Mouse (Mus musculus) stomach, embryonic 15.5 days (tissue): Measurements from ENCODE around the gene Inca1. TPM values are rescaled to one million over a fixed set of nuclear protein-coding genes. Genes with fewer than 3 reads are reported as not detected.

Experiments
- microRNA-seq: library from miRNA; unstranded; fragments of <30 nt; microRNA quantifications from one replicate; pipeline ENCODE4, GENCODE M21; 2016
- polyA plus RNA-seq: library from polyadenylated mRNA; unstranded; fragments of >200 nt; fragmentation: Nextera tagmentation; extraction: Ambion mirVana; gene quantifications from 2 replicates; pipeline ENCODE4 v1.2.1, GENCODE M21; 2015

Gene Inca1
- polyA plus RNA-seq, 1 experiment from 2014 or later, result 1.1 TPM

Small RNA genes lying within 50 kb of the gene (microRNA-seq; reads per million reads assigned to microRNA genes)
- gene Mir6925, result not detected

Other genes with a start within 250 kb of the Inca1 start
- gene Med11, start 248.2 kb downstream of the Inca1 start, polyA plus RNA-seq, result 36.1 and 40.6 TPM in 2 replicates
- gene Zmynd15, start 240.7 kb downstream of the Inca1 start, polyA plus RNA-seq, result 0.73 and 0.75 TPM in 2 replicates
- 7.3 and 8.8 TPM in 2 replicates for gene Cxcl16, start 240.2 kb downstream of the Inca1 start, polyA plus RNA-seq
- gene Tm4sf5, start 194.9 kb downstream of the Inca1 start, polyA plus RNA-seq, result 65.0 and 71.2 TPM in 2 replicates
- gene Vmo1, start 185.5 kb downstream of the Inca1 start, polyA plus RNA-seq, result 0.62 TPM in 1 of 2 replicates, not detected in the other
- 2.1 and 3.3 TPM in 2 replicates for gene Gltpd2, start 181.0 kb downstream of the Inca1 start, polyA plus RNA-seq
- 689 and 690 TPM in 2 replicates for gene Psmb6, start 174.8 kb downstream of the Inca1 start, polyA plus RNA-seq
- gene Gm40193, start 167.2 kb downstream of the Inca1 start, polyA plus RNA-seq, result not detected in 2 replicates
- 12.9 and 13.7 TPM in 2 replicates for gene Pld2, start 160.1 kb downstream of the Inca1 start, polyA plus RNA-seq
- 14.9 and 15.9 TPM in 2 replicates for gene Mink1, start 137.3 kb downstream of the Inca1 start, polyA plus RNA-seq
- 0.23 TPM in 1 of 2 replicates, not detected in the other for gene 4930544D05Rik, start 84.3 kb downstream of the Inca1 start, polyA plus RNA-seq
- gene Chrne, start 80.9 kb downstream of the Inca1 start, polyA plus RNA-seq, result not detected in 2 replicates
- 0.09 and 0.19 TPM in 2 replicates for gene Gp1ba, start 61.0 kb downstream of the Inca1 start, polyA plus RNA-seq
- 97.2 and 108 TPM in 2 replicates for gene Rnf167, start 52.9 kb downstream of the Inca1 start, polyA plus RNA-seq
- gene Slc25a11, start 52.7 kb downstream of the Inca1 start, polyA plus RNA-seq, result 150 and 151 TPM in 2 replicates
- gene Pfn1, start 45.5 kb downstream of the Inca1 start, polyA plus RNA-seq, result 1,701 and 2,042 TPM in 2 replicates
- 13.9 and 16.6 TPM in 2 replicates for gene Eno3, start 43.0 kb downstream of the Inca1 start, polyA plus RNA-seq
- gene Spag7, start 30.7 kb downstream of the Inca1 start, polyA plus RNA-seq, result 152 and 156 TPM in 2 replicates
- 13.0 and 15.5 TPM in 2 replicates for gene Camta2, start 12.1 kb downstream of the Inca1 start, polyA plus RNA-seq
- 4.2 and 4.6 TPM in 2 replicates for gene Kif1c, start 393 bp upstream of the Inca1 start, polyA plus RNA-seq
- 5.5 and 6.9 TPM in 2 replicates for gene Zfp3, start 64.1 kb upstream of the Inca1 start, polyA plus RNA-seq
- 0.35 and 0.61 TPM in 2 replicates for gene Scimp, start 112.4 kb upstream of the Inca1 start, polyA plus RNA-seq
- 36.8 and 41.1 TPM in 2 replicates for gene Rabep1, start 144.6 kb upstream of the Inca1 start, polyA plus RNA-seq